Mouse (Mus musculus): ENCODE results near the gene Mapk7.

DNA sequence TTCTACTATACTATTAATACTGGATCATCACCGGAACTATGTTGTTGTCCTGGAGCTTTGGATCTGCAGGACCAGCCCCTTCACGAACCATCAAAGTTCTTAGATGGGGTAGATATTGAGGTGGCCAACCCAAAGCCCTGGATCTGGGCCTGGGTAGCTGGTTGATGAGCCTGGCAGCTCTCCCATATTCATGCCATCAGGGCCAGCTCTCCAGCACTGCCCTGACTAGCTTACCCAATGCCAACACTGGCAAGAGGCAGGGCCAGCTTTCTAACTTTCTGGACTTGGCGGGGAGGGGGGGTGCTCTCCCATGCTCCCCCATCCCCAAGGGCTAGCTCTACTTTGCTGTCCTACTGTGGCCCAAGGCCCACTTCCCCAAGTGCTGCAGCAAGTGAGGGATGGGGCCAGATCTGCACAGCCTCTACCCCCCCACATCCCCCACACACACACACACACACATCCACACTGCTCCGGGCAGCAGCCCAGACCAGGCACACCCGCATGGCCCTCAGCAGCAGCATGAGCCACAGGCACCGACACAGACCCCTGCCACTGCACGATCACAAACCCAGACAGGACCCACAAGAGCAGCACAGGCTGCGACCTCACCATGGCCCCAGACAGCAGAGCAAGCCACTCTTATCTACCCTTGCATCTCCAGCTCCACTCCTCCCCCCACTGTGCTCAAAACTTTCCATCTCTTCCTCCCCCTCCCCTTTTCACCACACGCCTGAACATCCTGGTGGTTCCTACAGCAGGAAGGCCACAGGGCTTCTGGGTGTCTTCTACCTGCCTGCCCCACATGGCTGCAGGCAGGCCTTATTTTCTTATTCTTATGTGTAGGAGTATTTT is 12.7 kb downstream of the Mapk7 start:
- TF ChIP-seq CTCF (IDR thresholded peaks at IDR 0.05; ENCODE audit: extremely low read depth, insufficient read length, insufficient replicate concordance, low read depth, low read length) (no peak), POLR2A (IDR thresholded peaks at IDR 0.05; ENCODE audit: low read depth, low read length) (no peak)

All from small intestine, adult 2 months (tissue).